Mouse (Mus musculus) olfactory bulb, adult 2 months (tissue): Measurements from ENCODE around the gene Zfp239.
A peak's percentile ranks its signal among the peaks of the same experiment; 100 is the strongest.

Experiments
- CTCF ChIP-seq: fragments of 200-500 bp; IDR thresholded peaks from 2 replicates; pipeline ENCODE4 v1.5.1; 2012; ENCODE audit warnings: low read depth, mild to moderate bottlenecking, low read length, moderate library complexity; ENCODE audit not compliant: insufficient read depth
- POLR2A ChIP-seq: fragments of 200-500 bp; IDR thresholded peaks from 2 replicates; pipeline ENCODE4 v1.6.1; 2012; ENCODE audit warnings: mild to moderate bottlenecking, low read depth, low read length, moderate library complexity; ENCODE audit not compliant: insufficient read depth

DNA sequence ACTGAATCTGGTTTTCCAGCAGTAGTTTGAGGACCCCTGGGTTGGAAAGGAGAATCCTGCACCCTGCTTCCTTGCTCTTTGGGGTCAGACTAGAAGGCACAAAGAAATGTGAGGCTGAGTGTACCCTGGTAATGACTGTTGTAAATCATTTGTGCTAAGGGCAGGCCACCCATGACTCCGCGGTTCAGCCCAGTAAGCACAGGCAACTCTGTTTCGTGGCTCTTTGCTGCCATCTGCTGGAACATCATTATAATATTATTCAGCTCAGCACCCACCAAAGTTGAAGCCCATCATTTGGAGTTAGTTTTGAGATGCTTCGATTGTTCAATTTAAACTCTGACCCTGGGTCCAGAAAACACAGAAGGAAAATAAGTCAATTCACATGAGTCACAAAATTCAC is 36.5 kb upstream of the Zfp239 start:
- peak; percentile 56 for TF ChIP-seq CTCF
- TF ChIP-seq POLR2A: no peak
